Mouse (Mus musculus) midbrain, embryonic 16.5 days (tissue): Measurements from ENCODE around the gene Erich3. TPM values are rescaled to one million over a fixed set of nuclear protein-coding genes. Genes with fewer than 3 reads are reported as not detected.

Source experiments
- ATAC-seq: fragments of 200-750 bp; cut with Nextera tagmentation; 2 replicates; pipeline ENCODE4 v1.8.0; 2017; ENCODE audit warnings: moderate TSS enrichment
- H3K27ac ChIP-seq: fragments of 300-500 bp; sonication (generic); 2 replicates; pipeline ENCODE4 v1.5.1; 2014; ENCODE audit warnings: mild to moderate bottlenecking, low read length, mixed read lengths
- H3K27me3 ChIP-seq: fragments of 300-500 bp; sonication (generic); 2 replicates; pipeline ENCODE4 v1.6.1; 2014; ENCODE audit warnings: low read depth, low read length, mixed read lengths; ENCODE audit not compliant: control insufficient read depth, insufficient read depth
- H3K36me3 ChIP-seq: fragments of 300-500 bp; sonication (generic); 2 replicates; pipeline ENCODE4 v1.6.1; 2014; ENCODE audit warnings: mild to moderate bottlenecking, low read length, moderate library complexity, mixed read lengths; ENCODE audit not compliant: control insufficient read depth, insufficient read depth
- H3K4me1 ChIP-seq: fragments of 300-500 bp; sonication (generic); 2 replicates; pipeline ENCODE4 v1.6.1; 2014; ENCODE audit warnings: mild to moderate bottlenecking, low read length, mixed read lengths; ENCODE audit not compliant: control insufficient read depth, insufficient read depth
- H3K4me2 ChIP-seq: fragments of 300-500 bp; sonication (generic); 2 replicates; pipeline ENCODE4 v1.6.1; 2014; ENCODE audit warnings: mild to moderate bottlenecking, low read length, mixed read lengths
- H3K4me3 ChIP-seq: fragments of 300-500 bp; sonication (generic); 2 replicates; pipeline ENCODE4 v1.5.1; 2014; ENCODE audit warnings: low read depth, mild to moderate bottlenecking, low read length, moderate library complexity, mixed read lengths
- H3K9ac ChIP-seq: fragments of 300-500 bp; sonication (generic); 2 replicates; pipeline ENCODE4 v1.6.1; 2014; ENCODE audit warnings: low read depth, low read length, mixed read lengths
- H3K9me3 ChIP-seq: fragments of 300-500 bp; sonication (generic); replicated peaks from 2 replicates; pipeline ENCODE4 v1.6.1; 2014; ENCODE audit warnings: mild to moderate bottlenecking, low read length, mixed read lengths; ENCODE audit not compliant: control insufficient read depth, poor library complexity, severe bottlenecking
- WGBS: fragments of 180-500 bp; shearing (Covaris S2); extraction: QIAGEN DNeasy Blood & Tissue Kit; methylation state at CpG from one replicate; pipeline ENCODE4 v1.1.7; 2014; 5-methylcytosine and 5-hydroxymethylcytosine counted together
- polyA plus RNA-seq: library from polyadenylated mRNA; unstranded; fragments of >200 nt; fragmentation: Nextera tagmentation; extraction: Ambion mirVana; gene quantifications from 2 replicates; pipeline ENCODE4 v1.2.1, GENCODE M21; 2015

The Erich3 gene
- polyA plus RNA-seq, 1 experiment from 2014 or later = 3.3 TPM

DNA sequence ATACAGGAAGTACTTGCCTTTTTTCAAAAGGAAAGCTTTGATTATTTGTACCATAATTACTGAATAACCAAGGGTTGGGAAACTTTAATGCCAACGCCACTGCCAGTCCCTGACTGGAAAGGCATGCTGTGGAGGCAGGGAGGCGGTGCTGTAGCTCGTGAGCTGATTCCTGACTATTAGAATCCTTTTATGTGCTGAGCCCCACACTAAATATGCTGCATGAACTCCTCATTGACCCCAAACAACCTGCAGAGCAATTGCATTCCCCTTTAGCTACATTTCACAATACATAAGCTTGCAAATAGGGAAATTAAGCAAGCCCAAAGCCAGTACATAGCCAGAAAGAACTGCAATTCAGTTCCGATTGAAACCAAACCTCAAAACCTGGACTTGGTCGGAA, 77.8 kb downstream of the Erich3 start:
- Histone ChIP-seq H3K4me1 (peaks cover 2% of the 10 kb centered on the region; the same call in 1 of the 2 replicates), H3K4me3 (no peak overlapping the region), H3K27ac (no peak overlapping the region), H3K9me3 (no peaks in the 10 kb centered on the region), H3K4me2 (no peak overlapping the region), H3K27me3 (no peaks in the 10 kb centered on the region), H3K9ac (no peak overlapping the region), H3K36me3 (no peaks in the 10 kb centered on the region)
- ATAC-seq = no peak
- WGBS = 51% methylated on average over 5 of the region's 5 CpGs

GRCm38 (mm10) chr3:154742927-154743326, 79.3 kb downstream of the Erich3 start:
- H3K4me3 ChIP-seq = no peak overlapping the region
- no peaks in the 10 kb centered on the region for H3K27me3 ChIP-seq
- ATAC-seq = peak; percentile 51; the same call in 1 of the 2 replicates
- H3K36me3 ChIP-seq = no peaks in the 10 kb centered on the region
- peaks cover 2% of the 10 kb centered on the region; the same call in 1 of the 2 replicates for H3K4me1 ChIP-seq
- peak overlapping the region; percentile 2; the same call in 1 of the 2 replicates for H3K27ac ChIP-seq
- H3K9me3 ChIP-seq = no peaks in the 10 kb centered on the region
- WGBS = 39% methylated on average over 5 of the region's 5 CpGs
- H3K4me2 ChIP-seq = no peak overlapping the region
- no peak overlapping the region for H3K9ac ChIP-seq

DNA sequence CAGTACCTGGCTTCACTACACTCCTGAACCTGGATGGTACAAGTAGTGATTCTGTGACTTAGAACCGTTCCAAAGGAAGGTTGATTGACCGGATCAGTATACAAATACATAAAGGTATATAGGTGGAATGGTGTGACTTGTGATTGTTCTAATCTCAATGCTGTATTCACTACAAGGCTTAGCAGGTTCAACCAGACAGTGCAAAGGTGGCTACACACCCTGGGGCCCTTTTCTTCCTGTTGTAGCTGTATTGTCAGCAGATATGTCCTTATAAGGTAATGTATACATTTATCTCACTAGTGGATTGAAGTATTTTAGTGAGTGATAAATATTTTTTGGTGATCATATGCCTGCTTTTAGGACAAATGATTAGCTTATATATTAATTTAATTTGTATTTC, 80.7 kb downstream of the Erich3 start:
- Histone ChIP-seq H3K4me2 (no peak overlapping the region), H3K4me3 (no peak overlapping the region), H3K9me3 (no peaks in the 10 kb centered on the region), H3K27me3 (no peaks in the 10 kb centered on the region), H3K27ac (no peak overlapping the region), H3K9ac (no peak overlapping the region), H3K4me1 (peaks cover 2% of the 10 kb centered on the region; the same call in 1 of the 2 replicates), H3K36me3 (no peaks in the 10 kb centered on the region)
- WGBS = 99% methylated on average over 2 of the region's 2 CpGs
- no peak for ATAC-seq

DNA sequence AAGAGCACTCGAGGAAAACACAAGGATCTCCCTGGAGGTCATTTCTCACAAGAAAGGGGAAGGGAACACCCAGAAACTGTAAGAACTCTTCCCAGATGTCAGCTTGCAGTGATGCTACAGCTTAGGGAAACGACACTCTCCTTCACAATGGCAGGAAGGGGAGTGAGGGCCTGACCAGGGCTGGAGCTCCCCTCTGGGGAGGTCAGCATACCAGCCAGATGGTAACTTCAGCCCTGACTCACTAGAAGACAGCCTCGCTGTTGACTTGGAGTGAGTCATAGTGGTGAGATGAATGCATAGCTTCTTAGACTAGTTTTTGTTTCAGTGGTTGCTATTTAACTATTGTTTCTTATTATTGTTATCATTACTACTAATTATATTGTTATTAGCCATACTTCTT, 90.8 kb downstream of the Erich3 start:
- H3K4me1 ChIP-seq = no peaks in the 10 kb centered on the region
- H3K9ac ChIP-seq = no peak overlapping the region
- H3K4me2 ChIP-seq = no peak overlapping the region
- WGBS = 49% methylated on average over 3 of the region's 3 CpGs
- H3K9me3 ChIP-seq = no peaks in the 10 kb centered on the region
- H3K27me3 ChIP-seq = no peaks in the 10 kb centered on the region
- no peak overlapping the region for H3K27ac ChIP-seq
- ATAC-seq = no peak
- H3K4me3 ChIP-seq = no peak overlapping the region
- no peaks in the 10 kb centered on the region for H3K36me3 ChIP-seq

- Histone ChIP-seq H3K4me1 (no peaks in the 10 kb centered on the region), H3K4me2 (no peak overlapping the region), H3K9ac (no peak overlapping the region), H3K4me3 (no peak overlapping the region), H3K27me3 (no peaks in the 10 kb centered on the region), H3K9me3 (no peaks in the 10 kb centered on the region), H3K27ac (no peak overlapping the region), H3K36me3 (no peaks in the 10 kb centered on the region)
- no peak for ATAC-seq
- 97% methylated on average over 3 of the region's 3 CpGs for WGBS
Observed at GRCm38 (mm10) chr3:154755225-154755624, 91.6 kb downstream of the Erich3 start.

DNA sequence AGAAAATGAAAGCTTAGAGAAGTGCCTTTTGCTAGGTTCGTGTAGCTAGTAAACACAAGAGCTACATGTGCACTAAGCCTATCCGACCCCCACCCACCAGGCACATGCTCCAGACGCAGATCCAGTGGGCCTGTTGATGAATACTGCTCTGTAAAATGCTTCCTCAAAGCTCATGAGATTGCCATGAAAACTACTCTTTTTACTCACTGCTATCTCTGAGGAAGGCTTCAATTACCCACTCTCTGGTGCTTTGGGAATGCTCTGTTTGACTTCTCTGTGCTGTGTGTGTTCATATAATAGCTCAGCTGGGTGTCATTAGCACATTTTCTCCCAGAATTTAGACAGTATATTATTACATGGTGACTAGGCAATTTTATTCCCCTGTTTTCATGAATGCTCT, 94.4 kb downstream of the Erich3 start:
- H3K9me3 ChIP-seq = no peaks in the 10 kb centered on the region
- no peak for ATAC-seq
- no peaks in the 10 kb centered on the region for H3K36me3 ChIP-seq
- H3K4me2 ChIP-seq = no peak overlapping the region
- no peak overlapping the region for H3K4me3 ChIP-seq
- no peak overlapping the region for H3K27ac ChIP-seq
- WGBS = 46% methylated on average over 3 of the region's 3 CpGs
- no peaks in the 10 kb centered on the region for H3K27me3 ChIP-seq
- H3K9ac ChIP-seq = no peak overlapping the region
- no peaks in the 10 kb centered on the region for H3K4me1 ChIP-seq

DNA sequence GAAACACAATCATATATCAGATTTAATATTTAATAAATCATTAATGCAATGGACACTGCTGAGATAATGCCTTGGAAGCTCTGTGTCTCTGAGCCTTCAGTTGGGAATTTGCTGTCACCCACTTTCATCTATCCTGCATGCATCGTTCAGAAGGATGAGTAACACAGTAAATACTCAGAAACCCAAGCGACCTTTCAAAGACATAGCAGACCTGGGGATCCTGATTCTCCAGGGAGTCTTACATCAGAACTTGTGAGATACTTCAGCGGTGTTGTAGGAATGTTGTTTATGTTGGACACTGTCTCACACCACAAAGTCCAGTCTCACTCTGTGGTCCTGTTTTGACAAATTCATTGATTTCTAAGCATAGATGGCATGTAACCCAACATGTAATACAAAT, 97.4 kb downstream of the Erich3 start:
- Histone ChIP-seq H3K27ac (no peak overlapping the region), H3K4me2 (no peak overlapping the region), H3K9ac (no peak overlapping the region), H3K4me1 (no peaks in the 10 kb centered on the region), H3K36me3 (no peaks in the 10 kb centered on the region), H3K9me3 (no peaks in the 10 kb centered on the region), H3K27me3 (no peaks in the 10 kb centered on the region), H3K4me3 (no peak overlapping the region)
- WGBS = 88% methylated on average over 3 of the region's 3 CpGs
- ATAC-seq = no peak

- 75% methylated on average over 9 of the region's 9 CpGs for WGBS
- Histone ChIP-seq H3K27me3 (no peaks in the 10 kb centered on the region), H3K4me2 (no peak overlapping the region), H3K27ac (no peak overlapping the region), H3K4me3 (no peak overlapping the region), H3K9me3 (no peaks in the 10 kb centered on the region), H3K9ac (no peak overlapping the region), H3K36me3 (no peaks in the 10 kb centered on the region), H3K4me1 (no peaks in the 10 kb centered on the region)
- ATAC-seq = no peak
Observed at GRCm38 (mm10) chr3:154763374-154763773, 99.7 kb downstream of the Erich3 start.

DNA sequence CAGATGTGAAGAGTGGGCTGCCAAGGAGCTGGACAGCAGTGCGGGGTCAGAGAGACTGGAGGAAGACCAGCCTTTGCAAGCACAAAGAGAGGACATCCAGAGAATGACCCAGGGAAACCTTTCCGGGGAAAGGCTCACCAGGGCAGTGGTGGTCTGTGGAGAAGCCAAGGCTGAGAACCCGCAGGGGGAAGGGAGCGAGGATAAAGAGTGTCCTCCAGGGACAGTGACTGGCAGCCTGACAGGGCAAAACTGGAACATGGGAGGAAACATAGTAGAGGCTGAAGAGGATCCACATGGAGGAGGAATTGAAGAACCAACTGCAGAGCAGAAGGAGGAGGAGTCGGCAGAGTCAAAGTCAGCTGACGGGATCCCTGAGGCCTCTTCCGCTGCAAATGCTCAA, 100.5 kb downstream of the Erich3 start:
- WGBS = 89% methylated on average over 7 of the region's 7 CpGs
- Histone ChIP-seq H3K4me2 (no peak overlapping the region), H3K9ac (no peak overlapping the region), H3K27ac (no peak overlapping the region), H3K27me3 (no peaks in the 10 kb centered on the region), H3K36me3 (no peaks in the 10 kb centered on the region), H3K9me3 (no peaks in the 10 kb centered on the region), H3K4me1 (no peaks in the 10 kb centered on the region), H3K4me3 (no peak overlapping the region)
- no peak for ATAC-seq

- no peak for ATAC-seq
- Histone ChIP-seq H3K9ac (no peak overlapping the region), H3K4me2 (no peak overlapping the region), H3K36me3 (no peaks in the 10 kb centered on the region), H3K27me3 (no peaks in the 10 kb centered on the region), H3K9me3 (no peaks in the 10 kb centered on the region), H3K4me3 (no peak overlapping the region), H3K4me1 (no peaks in the 10 kb centered on the region), H3K27ac (no peak overlapping the region)
- WGBS = 89% methylated on average over 4 of the region's 4 CpGs
Observed at GRCm38 (mm10) chr3:154766321-154766720, 102.7 kb downstream of the Erich3 start.
